Comparison of ENCODE assay signal across 22 mouse cellular contexts in genomic region chr12:102090535-102090934, GRCm38 (mm10). TPM values are rescaled to one million over a fixed set of nuclear protein-coding genes. Genes with fewer than 3 reads are reported as not detected.
"Had no signal": no experiment of that assay in that cellular context is flagged by ENCODE, and none has a peak within 500 bp of the region (broad histone marks: within the 10 kb centered on the region; RNA-seq: fewer than 3 reads in every experiment).

No protein-coding gene starts in this region.

- H3K36me3 ChIP-seq: limb, embryonic 12.5 days; limb, embryonic 15.5 days; midbrain, embryonic 12.5 days; stomach, embryonic 15.5 days had no signal

- H3K4me3 ChIP-seq: limb, embryonic 12.5 days; limb, embryonic 15.5 days; midbrain, embryonic 12.5 days; myocyte; stomach, embryonic 15.5 days had no signal

- H3K27me3 ChIP-seq: limb, embryonic 12.5 days; limb, embryonic 15.5 days; midbrain, embryonic 12.5 days; stomach, embryonic 15.5 days had no signal

- H3K9me3 ChIP-seq: limb, embryonic 12.5 days; limb, embryonic 15.5 days; midbrain, embryonic 12.5 days; stomach, embryonic 15.5 days had no signal

- ATAC-seq: intestine, embryonic 16.5 days; midbrain, embryonic 16.5 days had no signal

- H3K9ac ChIP-seq: limb, embryonic 12.5 days; limb, embryonic 15.5 days; midbrain, embryonic 12.5 days; stomach, embryonic 15.5 days had no signal

- DNase-seq: kidney, adult 18-20 months; kidney, adult 9 months; kidney, postnatal 14 days; kidney, postnatal 4 days; left cerebral cortex, postnatal 4 days; lung, adult 2 months; lung, postnatal 14 days; lung, postnatal 4 days; right cerebral cortex, adult 18-20 months; right cerebral cortex, postnatal 25 days; spleen, adult 18-20 months; thymus, postnatal 4 days had no signal

- H3K4me2 ChIP-seq: limb, embryonic 12.5 days; limb, embryonic 15.5 days; midbrain, embryonic 12.5 days; stomach, embryonic 15.5 days had no signal

- H3K27ac ChIP-seq: limb, embryonic 12.5 days; limb, embryonic 15.5 days; midbrain, embryonic 12.5 days; stomach, embryonic 15.5 days had no signal

- H3K4me1 ChIP-seq: midbrain, embryonic 12.5 days; stomach, embryonic 15.5 days had no signal

RNA-seq across cellular contexts. Expression of gene Slc24a4, which starts 38.0 kb away (rescaled TPM):
- total RNA-seq: megakaryocyte progenitor cell, adult 5-6 weeks; megakaryocyte-erythroid progenitor cell, adult 5-6 weeks; monocyte, adult 5-6 weeks had no signal
